Mouse (Mus musculus): ENCODE results near the gene AU022252. TPM values are rescaled to one million over a fixed set of nuclear protein-coding genes. Genes with fewer than 3 reads are reported as not detected.

Gene AU022252
- total and polyA plus RNA-seq, 3 experiments, result 12.3 to 24.9 TPM; not detected in 1

GRCm38 (mm10) chr4:119233256-119233901 lies 867 bp upstream of the AU022252 start:
- Histone ChIP-seq H3K4me1 (ENCODE audit: control insufficient read depth in 1 of 2, insufficient read depth in 2 of 2, low read length in 2 of 2) (peaks cover 3 to 4% of the 10 kb centered on the region in 2 experiments; a peak in 2 of 4 replicates), H3K9me3 (replicated peaks; ENCODE audit: insufficient read depth, low read length) (no peaks in the 10 kb centered on the region), H3K9ac (ENCODE audit: control insufficient read depth, low read depth, low read length, poor library complexity, severe bottlenecking) (peak overlapping the region; percentile 84), H3K27ac (ENCODE audit: control insufficient read depth, low read depth, low read length) (no peak overlapping the region), H3K36me3 (ENCODE audit: control insufficient read depth in 1 of 2, insufficient read depth in 2 of 2, low read length in 2 of 2) (peaks cover 0 to 11% of the 10 kb centered on the region in 2 experiments; a peak in 2 of 4 replicates), H3K4me3 (ENCODE audit: control insufficient read depth in 1 of 2, insufficient read depth in 1 of 2, low read depth in 2 of 2, low read length in 2 of 2) (peak overlapping the region; percentile 88 to 92), H3K27me3 (ENCODE audit: control insufficient read depth in 1 of 2, insufficient read depth in 2 of 2, low read length in 2 of 2) (no peaks in the 10 kb centered on the region), H3K79me2 (ENCODE audit: control insufficient read depth, insufficient read depth, low read length, poor library complexity) (peaks cover 14% of the 10 kb centered on the region)
- peak; percentile 51; the same call in 1 of the 2 replicates for TF ChIP-seq TBP (IDR thresholded peaks at IDR 0.05; ENCODE audit: low read depth, low read length)
- peak in 1 of 2 experiments; percentile 53; a peak in 1 of 4 replicates for TF ChIP-seq POLR2A (IDR thresholded peaks at IDR 0.05; ENCODE audit: control insufficient read depth in 1 of 2, insufficient read depth in 1 of 2, low read depth in 1 of 2, low read length in 2 of 2, poor library complexity in 1 of 2)
- peak; percentile 43 for TF ChIP-seq NELFE (IDR thresholded peaks at IDR 0.05; ENCODE audit: low read depth, low read length)
- 0 out of 2 replicates have a peak, but pooled peaks have one; percentile 15 for TF ChIP-seq MAX (IDR thresholded peaks at IDR 0.05; ENCODE audit: low read length)
- no peak for TF ChIP-seq MAFK (IDR thresholded peaks at IDR 0.05; ENCODE audit: borderline replicate concordance, low read depth, low read length)
- TF ChIP-seq MYC (IDR thresholded peaks at IDR 0.05; ENCODE audit: low read depth, low read length), result 0 out of 2 replicates have a peak, but pooled peaks have one; percentile 15
- peak; percentile 45 for TF ChIP-seq SIN3A (IDR thresholded peaks at IDR 0.05; ENCODE audit: low read length)
- TF ChIP-seq POLR2AphosphoS5 (IDR thresholded peaks at IDR 0.05; ENCODE audit: borderline replicate concordance, low read depth, low read length), result no peak
- no peak for TF ChIP-seq ZC3H11A (IDR thresholded peaks at IDR 0.05; ENCODE audit: low read depth, low read length)
- 0 out of 2 replicates have a peak, but pooled peaks have one; percentile 3 for TF ChIP-seq TCF12 (IDR thresholded peaks at IDR 0.05; ENCODE audit: low read depth, low read length)
- peak; percentile 44; the same call in 1 of the 2 replicates for TF ChIP-seq MXI1 (IDR thresholded peaks at IDR 0.05; ENCODE audit: low read depth, low read length)
- peak in 1 of 3 experiments; percentile 2; a peak in 1 of 6 replicates for TF ChIP-seq CTCF (IDR thresholded peaks at IDR 0.05 in 2 of 3, conservative IDR thresholded peaks at IDR 0.05 in 1 of 3; ENCODE audit: control insufficient read depth in 1 of 3, insufficient read depth in 1 of 3, low read depth in 2 of 3, low read length in 3 of 3, poor library complexity in 1 of 3, severe bottlenecking in 1 of 3)
- TF ChIP-seq UBTF (IDR thresholded peaks at IDR 0.05; ENCODE audit: borderline replicate concordance, insufficient read depth, low read depth, low read length), result 0 out of 2 replicates have a peak, but pooled peaks have one; percentile 6
- peak; percentile 83 for DNase-seq (ENCODE audit: low read depth, low spot score)

- H3K27ac ChIP-seq (ENCODE audit: control insufficient read depth, low read depth, low read length), result peak overlapping the region; percentile 73
- DNase-seq (ENCODE audit: low read depth, low spot score), result peak; percentile 81
- no peak overlapping the region for H3K9ac ChIP-seq (ENCODE audit: control insufficient read depth, low read depth, low read length, poor library complexity, severe bottlenecking)
- H3K4me3 ChIP-seq (ENCODE audit: control insufficient read depth in 1 of 2, insufficient read depth in 1 of 2, low read depth in 2 of 2, low read length in 2 of 2), result no peak overlapping the region
- no peaks in the 10 kb centered on the region for H3K27me3 ChIP-seq (ENCODE audit: control insufficient read depth in 1 of 2, insufficient read depth in 2 of 2, low read length in 2 of 2)
- no peaks in the 10 kb centered on the region; the same call in 1 of the 2 replicates for H3K79me2 ChIP-seq (ENCODE audit: control insufficient read depth, insufficient read depth, low read length, poor library complexity)
- no peaks in the 10 kb centered on the region for H3K9me3 ChIP-seq (replicated peaks; ENCODE audit: insufficient read depth, low read length)
- peaks cover 3 to 16% of the 10 kb centered on the region in 2 experiments; a peak in 3 of 4 replicates for H3K4me1 ChIP-seq (ENCODE audit: control insufficient read depth in 1 of 2, insufficient read depth in 2 of 2, low read length in 2 of 2)
- peaks cover 0 to 21% of the 10 kb centered on the region in 2 experiments; a peak in 2 of 4 replicates for H3K36me3 ChIP-seq (ENCODE audit: control insufficient read depth in 1 of 2, insufficient read depth in 2 of 2, low read length in 2 of 2)
- TF ChIP-seq JUND (IDR thresholded peaks at IDR 0.05; ENCODE audit: low read depth, low read length) (0 out of 2 replicates have a peak, but pooled peaks have one; percentile 70), SIN3A (IDR thresholded peaks at IDR 0.05; ENCODE audit: low read length) (no peak), GATA1 (IDR thresholded peaks at IDR 0.05; ENCODE audit: low read depth, low read length) (peak; percentile 37; the same call in 1 of the 2 replicates), TBP (IDR thresholded peaks at IDR 0.05; ENCODE audit: low read depth, low read length) (no peak), NRF1 (IDR thresholded peaks at IDR 0.05; ENCODE audit: insufficient read depth, low read depth, low read length, poor library complexity, severe bottlenecking) (no peak), CHD2 (IDR thresholded peaks at IDR 0.05; ENCODE audit: low read length) (no peak), POLR2AphosphoS5 (IDR thresholded peaks at IDR 0.05; ENCODE audit: borderline replicate concordance, low read depth, low read length) (no peak), GABPA (IDR thresholded peaks at IDR 0.05; ENCODE audit: low read depth, low read length) (no peak), EP300 (IDR thresholded peaks at IDR 0.05; ENCODE audit: low read depth in 1 of 2, low read length in 2 of 2) (peak; percentile 56 to 57), KAT2A (conservative IDR thresholded peaks at IDR 0.05; ENCODE audit: low read depth, low read length) (no peak), MEF2A (IDR thresholded peaks at IDR 0.05; ENCODE audit: extremely low read depth, insufficient replicate concordance, low read depth, low read length, poor library complexity, severe bottlenecking) (no peak), POLR2A (IDR thresholded peaks at IDR 0.05; ENCODE audit: control insufficient read depth in 1 of 2, insufficient read depth in 1 of 2, low read depth in 1 of 2, low read length in 2 of 2, poor library complexity in 1 of 2) (no peak), UBTF (IDR thresholded peaks at IDR 0.05; ENCODE audit: borderline replicate concordance, insufficient read depth, low read depth, low read length) (no peak), ZC3H11A (IDR thresholded peaks at IDR 0.05; ENCODE audit: low read depth, low read length) (no peak), RCOR1 (IDR thresholded peaks at IDR 0.05; ENCODE audit: low read depth, low read length) (no peak), ELF1 (IDR thresholded peaks at IDR 0.05; ENCODE audit: low read depth, low read length) (no peak), USF2 (IDR thresholded peaks at IDR 0.05; ENCODE audit: borderline replicate concordance in 1 of 2, insufficient read depth in 1 of 2, low read depth in 1 of 2, low read length in 2 of 2) (no peak), RAD21 (IDR thresholded peaks at IDR 0.05; ENCODE audit: low read depth, low read length) (no peak), HCFC1 (IDR thresholded peaks at IDR 0.05; ENCODE audit: low read depth, low read length) (no peak), MAX (IDR thresholded peaks at IDR 0.05; ENCODE audit: low read length) (peak; percentile 73), NELFE (IDR thresholded peaks at IDR 0.05; ENCODE audit: low read depth, low read length) (no peak), MYC (IDR thresholded peaks at IDR 0.05; ENCODE audit: low read depth, low read length) (peak; percentile 62; the same call in 1 of the 2 replicates)
Observed at GRCm38 (mm10) chr4:119226751-119227150, 5.8 kb downstream of the AU022252 start.

Data from MEL (cell line).